Mouse (Mus musculus) olfactory bulb, adult 2 months (tissue): ENCODE measurements around the gene Ptprn2.
"Not testable (repeated sequence)": the region's sequence is repeated elsewhere in the genome, so short reads cannot be mapped to it uniquely, and the experiment has no call there.

Experiments used
- CTCF ChIP-seq: fragments of 200-500 bp; IDR thresholded peaks from 2 replicates; pipeline ENCODE4 v1.5.1; 2012; ENCODE audit warnings: low read depth, mild to moderate bottlenecking, low read length, moderate library complexity; ENCODE audit not compliant: insufficient read depth
- POLR2A ChIP-seq: fragments of 200-500 bp; IDR thresholded peaks from 2 replicates; pipeline ENCODE4 v1.6.1; 2012; ENCODE audit warnings: mild to moderate bottlenecking, low read depth, low read length, moderate library complexity; ENCODE audit not compliant: insufficient read depth

- not testable (repeated sequence) for TF ChIP-seq CTCF, POLR2A
Measured at GRCm38 (mm10) chr12:116513788-116514187, 28.3 kb downstream of the Ptprn2 start.
